Mouse (Mus musculus) spleen, adult 2 months (tissue): ENCODE data around the gene Rere.

Experiments
- CTCF ChIP-seq: fragments of 200-500 bp; IDR thresholded peaks from 2 replicates; pipeline ENCODE4 v1.5.1; 2011; ENCODE audit warnings: mild to moderate bottlenecking, inconsistent platforms; ENCODE audit not compliant: insufficient read depth, insufficient read length, insufficient replicate concordance; ENCODE audit errors: extremely low read depth
- POLR2A ChIP-seq: fragments of 200-500 bp; IDR thresholded peaks from 2 replicates; pipeline ENCODE4 v1.6.1; 2011; ENCODE audit warnings: low read depth, low read length, inconsistent platforms

DNA sequence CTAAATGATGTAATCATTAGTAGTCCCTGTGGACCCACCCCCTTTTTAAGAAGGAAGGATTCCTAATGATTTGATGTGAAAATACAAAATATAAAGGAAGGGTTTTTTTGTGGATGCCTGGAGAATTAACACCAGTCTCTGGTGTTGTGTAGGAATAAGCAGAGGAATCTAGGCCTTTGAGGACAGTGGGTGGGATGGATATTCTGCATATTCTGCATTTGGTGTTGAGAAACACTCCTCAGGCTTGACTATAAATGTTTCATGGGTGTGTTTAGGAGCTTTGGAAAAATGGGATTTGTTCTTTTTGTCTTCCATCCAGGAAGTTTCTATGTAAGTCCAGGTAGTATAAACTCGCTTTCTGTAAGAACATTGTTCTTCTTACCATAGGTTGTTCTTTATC is 55.8 kb downstream of the Rere start:
- TF ChIP-seq POLR2A (no peak), CTCF (no peak)
